Mouse (Mus musculus): ENCODE measurements around the gene Nags. TPM values are rescaled to one million over a fixed set of nuclear protein-coding genes. Genes with fewer than 3 reads are reported as not detected.

Nags gene
- polyA plus RNA-seq, 1 experiment, result 0.04 TPM

- Histone ChIP-seq H3K4me1 (ENCODE audit: control insufficient read depth, insufficient read depth, low read length) (no peaks in the 10 kb centered on the region), H3K4me3 (ENCODE audit: insufficient read depth, low read length) (no peak overlapping the region), H3K27ac (ENCODE audit: insufficient read depth, low read length) (no peak overlapping the region)
- TF ChIP-seq POLR2A (IDR thresholded peaks at IDR 0.05; ENCODE audit: extremely low read depth, insufficient read depth, low read length) (no peak), CTCF (IDR thresholded peaks at IDR 0.05; ENCODE audit: extremely low read depth, insufficient read depth, low read length) (no peak)
Observed at GRCm38 (mm10) chr11:102196018-102196797, 50.9 kb downstream of the Nags start.

GRCm38 (mm10) chr11:102198245-102198644 is 52.9 kb downstream of the Nags start:
- Histone ChIP-seq H3K27ac (ENCODE audit: insufficient read depth, low read length) (no peak overlapping the region), H3K4me1 (ENCODE audit: control insufficient read depth, insufficient read depth, low read length) (0 out of 2 replicates have a peak, but pooled peaks cover 1% of the 10 kb centered on the region), H3K4me3 (ENCODE audit: insufficient read depth, low read length) (no peak overlapping the region)
- TF ChIP-seq CTCF (IDR thresholded peaks at IDR 0.05; ENCODE audit: extremely low read depth, insufficient read depth, low read length) (no peak), POLR2A (IDR thresholded peaks at IDR 0.05; ENCODE audit: extremely low read depth, insufficient read depth, low read length) (no peak)

Other genes with a start within 250 kb of the Nags start
- 0.09 and 0.10 TPM in 2 replicates for gene Sost, start 178.5 kb upstream of the Nags start, polyA plus RNA-seq (2012; rRNA removed)
- gene Cfap97d1, start 161.2 kb upstream of the Nags start, polyA plus RNA-seq (2012; rRNA removed), result not detected in 2 replicates
- gene Dusp3, start 158.5 kb upstream of the Nags start, polyA plus RNA-seq (2012; rRNA removed), result 162 and 171 TPM in 2 replicates
- 57.9 and 60.4 TPM in 2 replicates for gene Mpp3, start 117.1 kb upstream of the Nags start, polyA plus RNA-seq (2012; rRNA removed)
- gene Cd300lg, start 104.0 kb upstream of the Nags start, polyA plus RNA-seq (2012; rRNA removed), result 0.15 and 0.19 TPM in 2 replicates
- 128 and 133 TPM in 2 replicates for gene Mpp2, start 57.0 kb upstream of the Nags start, polyA plus RNA-seq (2012; rRNA removed)
- gene Ppy, start 44.2 kb upstream of the Nags start, polyA plus RNA-seq (2012; rRNA removed), result not detected in 2 replicates
- not detected in 2 replicates for gene Pyy, start 37.7 kb upstream of the Nags start, polyA plus RNA-seq (2012; rRNA removed)
- 28.4 and 31.4 TPM in 2 replicates for gene Tmem101, start 10.9 kb downstream of the Nags start, polyA plus RNA-seq (2012; rRNA removed)
- gene Lsm12, start 39.8 kb downstream of the Nags start, polyA plus RNA-seq (2012; rRNA removed), result 33.2 and 34.4 TPM in 2 replicates
- 97.1 TPM in 2 replicates for gene G6pc3, start 44.1 kb downstream of the Nags start, polyA plus RNA-seq (2012; rRNA removed)
- gene Hdac5, start 84.7 kb downstream of the Nags start, polyA plus RNA-seq (2012; rRNA removed), result 191 and 237 TPM in 2 replicates
- 1.3 and 1.4 TPM in 2 replicates for gene BC030867, start 103.4 kb downstream of the Nags start, polyA plus RNA-seq (2012; rRNA removed)
- gene Asb16, start 123.2 kb downstream of the Nags start, polyA plus RNA-seq (2012; rRNA removed), result 1.9 and 2.2 TPM in 2 replicates
- gene Tmub2, start 139.4 kb downstream of the Nags start, polyA plus RNA-seq (2012; rRNA removed), result 95.3 and 97.0 TPM in 2 replicates
- 171 and 180 TPM in 2 replicates for gene Atxn7l3, start 151.1 kb downstream of the Nags start, polyA plus RNA-seq (2012; rRNA removed)
- gene Ubtf, start 174.2 kb downstream of the Nags start, polyA plus RNA-seq (2012; rRNA removed), result 84.1 and 86.8 TPM in 2 replicates
- gene Slc4a1, start 220.7 kb downstream of the Nags start, polyA plus RNA-seq (2012; rRNA removed), result 0.02 and 0.04 TPM in 2 replicates
- gene Rundc3a, start 247.9 kb downstream of the Nags start, polyA plus RNA-seq (2012; rRNA removed), result 511 and 558 TPM in 2 replicates

Measured in cortical plate, adult 2 months (tissue).